Mouse (Mus musculus): Measurements from ENCODE around the gene Dhrs1. TPM values are rescaled to one million over a fixed set of nuclear protein-coding genes. Genes with fewer than 3 reads are reported as not detected.
A peak's percentile ranks its signal among the peaks of the same experiment; 100 is the strongest.

Dhrs1 gene
- polyA plus RNA-seq, 1 experiment from 2014 or later, result 75.6 TPM

DNA sequence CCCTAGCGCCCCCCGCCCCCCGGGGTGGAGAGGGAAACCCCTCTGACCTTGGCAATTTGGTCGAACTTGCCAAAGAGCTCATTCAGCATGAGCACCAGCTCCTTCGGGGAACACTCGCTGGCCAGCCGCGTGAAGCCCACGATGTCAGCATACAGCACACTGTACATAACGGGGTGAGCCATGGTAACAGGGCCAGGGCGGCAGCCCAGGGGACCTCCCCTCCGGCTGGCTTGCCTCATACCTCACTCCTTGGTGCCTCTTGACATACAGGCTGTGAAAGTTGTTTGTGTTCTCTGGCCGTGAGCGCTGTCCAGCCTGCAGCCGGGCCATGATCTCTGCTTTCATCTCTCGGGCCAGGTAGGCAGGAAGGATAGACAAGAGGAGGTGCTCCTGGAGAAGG lies 34.2 kb upstream of the Dhrs1 start:
- 67% methylated on average over 16 of the region's 16 CpGs for WGBS
- H3K4me3 ChIP-seq, result no peak overlapping the region
- no peaks in the 10 kb centered on the region for H3K36me3 ChIP-seq
- H3K4me2 ChIP-seq, result no peak overlapping the region
- no peaks in the 10 kb centered on the region for H3K9me3 ChIP-seq
- no peak overlapping the region for H3K27ac ChIP-seq (replicated peaks)
- no peak overlapping the region for H3K9ac ChIP-seq
- H3K27me3 ChIP-seq, result peaks cover 31% of the 10 kb centered on the region
- H3K4me1 ChIP-seq (replicated peaks), result peaks cover 14% of the 10 kb centered on the region
- ATAC-seq (ENCODE audit: low FRiP score, low read depth), result no peak

DNA sequence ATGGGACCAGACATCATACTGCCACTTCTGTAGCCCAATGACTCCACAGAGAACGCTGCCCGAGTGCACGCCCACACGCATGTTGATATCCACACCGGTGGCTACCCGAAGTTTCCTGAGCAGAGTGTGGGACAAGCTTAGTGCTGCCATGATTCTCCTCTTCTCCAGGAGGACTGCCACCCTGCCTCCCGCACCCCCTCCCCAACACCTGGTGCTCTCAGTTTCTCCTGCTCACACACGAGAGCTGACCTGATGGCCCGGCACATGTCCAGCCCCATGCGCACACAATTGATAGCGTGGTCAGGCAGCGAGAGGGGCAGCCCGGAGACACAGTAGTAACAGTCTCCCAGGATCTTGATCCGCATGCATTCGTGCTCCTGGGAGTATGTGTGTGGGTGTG lies 33.2 kb upstream of the Dhrs1 start:
- H3K4me3 ChIP-seq, result no peak overlapping the region
- H3K36me3 ChIP-seq, result no peaks in the 10 kb centered on the region
- H3K4me1 ChIP-seq (replicated peaks), result peaks cover 11% of the 10 kb centered on the region
- H3K9me3 ChIP-seq, result no peaks in the 10 kb centered on the region
- no peak for ATAC-seq (ENCODE audit: low FRiP score, low read depth)
- peaks cover 21% of the 10 kb centered on the region for H3K27me3 ChIP-seq
- no peak overlapping the region for H3K9ac ChIP-seq
- WGBS, result 93% methylated on average over 15 of the region's 15 CpGs
- H3K4me2 ChIP-seq, result no peak overlapping the region
- H3K27ac ChIP-seq (replicated peaks), result no peak overlapping the region

DNA sequence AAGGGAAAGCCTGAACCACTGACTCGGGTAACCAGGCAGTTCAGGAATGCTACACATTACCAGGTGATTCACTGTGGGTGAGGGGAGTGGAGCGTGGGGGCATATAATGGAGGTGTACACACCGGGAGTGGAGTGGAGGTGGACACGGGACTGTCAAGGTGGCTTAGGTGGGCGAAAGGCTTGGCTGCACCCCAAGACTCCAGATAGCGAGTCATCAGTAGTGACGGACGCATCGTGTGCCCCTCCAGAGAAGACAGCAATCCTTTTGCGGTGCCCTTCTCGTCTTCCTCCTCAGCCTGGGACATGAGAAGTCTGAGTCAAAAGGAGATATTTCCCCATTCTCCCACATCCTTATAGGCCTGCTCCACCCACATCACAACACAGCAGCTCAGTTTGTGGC lies 32.3 kb upstream of the Dhrs1 start:
- 88% methylated on average over 11 of the region's 11 CpGs for WGBS
- ATAC-seq (ENCODE audit: low FRiP score, low read depth), result no peak
- no peak overlapping the region for H3K9ac ChIP-seq
- H3K27me3 ChIP-seq, result peaks cover 14% of the 10 kb centered on the region
- H3K36me3 ChIP-seq, result no peaks in the 10 kb centered on the region
- H3K4me3 ChIP-seq, result no peak overlapping the region
- no peak overlapping the region for H3K4me2 ChIP-seq
- H3K9me3 ChIP-seq, result no peaks in the 10 kb centered on the region
- H3K4me1 ChIP-seq (replicated peaks), result peaks cover 5% of the 10 kb centered on the region
- H3K27ac ChIP-seq (replicated peaks), result no peak overlapping the region

DNA sequence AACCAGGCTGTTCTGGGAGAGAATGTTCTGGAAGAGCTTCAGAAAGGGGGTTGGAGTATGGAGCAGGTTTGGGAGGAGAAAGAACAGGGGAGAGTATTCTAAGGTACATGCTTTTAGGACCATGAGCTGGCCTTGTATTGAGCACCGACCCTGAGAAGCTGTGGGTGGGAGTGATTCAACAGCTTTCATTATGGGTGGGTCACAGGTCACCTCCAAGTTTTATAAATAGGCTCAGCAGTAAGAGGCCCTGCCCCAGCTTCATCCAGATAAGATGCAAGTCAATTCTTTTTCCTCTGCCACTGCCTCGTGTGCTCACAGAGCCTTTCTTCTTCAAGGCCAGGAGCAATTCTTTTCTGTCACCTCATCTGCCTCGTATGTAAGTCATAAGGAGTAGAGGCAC lies 31.7 kb upstream of the Dhrs1 start:
- no peak overlapping the region for H3K4me3 ChIP-seq
- no peak overlapping the region for H3K9ac ChIP-seq
- WGBS, result 51% methylated on average over 3 of the region's 3 CpGs
- no peak for ATAC-seq (ENCODE audit: low FRiP score, low read depth)
- H3K36me3 ChIP-seq, result no peaks in the 10 kb centered on the region
- H3K9me3 ChIP-seq, result no peaks in the 10 kb centered on the region
- H3K27ac ChIP-seq (replicated peaks), result no peak overlapping the region
- H3K27me3 ChIP-seq, result peaks cover 8% of the 10 kb centered on the region
- no peak overlapping the region for H3K4me2 ChIP-seq
- H3K4me1 ChIP-seq (replicated peaks), result peaks cover 5% of the 10 kb centered on the region

DNA sequence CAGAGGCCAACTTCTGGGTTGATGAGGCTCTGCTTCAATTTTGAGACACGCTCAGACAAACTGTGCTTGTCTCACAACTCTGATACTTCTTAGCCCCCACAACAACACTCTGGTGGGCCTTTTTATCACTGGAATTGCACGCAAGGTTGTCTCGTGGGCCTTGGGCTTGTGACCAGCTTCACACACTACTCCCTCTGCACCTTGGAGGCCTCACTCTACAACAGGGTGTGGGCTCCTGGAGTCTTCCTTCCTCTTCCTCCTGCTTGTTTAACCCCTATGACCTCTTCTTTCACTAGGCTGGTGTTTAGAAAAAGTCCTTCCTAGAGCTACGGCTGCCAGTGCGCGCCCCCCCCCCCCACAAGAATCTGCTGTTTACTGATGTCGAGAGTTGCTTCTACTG lies 31.2 kb upstream of the Dhrs1 start:
- Histone ChIP-seq H3K9ac (no peak overlapping the region), H3K27me3 (peaks cover 3% of the 10 kb centered on the region), H3K36me3 (no peaks in the 10 kb centered on the region), H3K27ac (replicated peaks) (no peak overlapping the region), H3K4me1 (replicated peaks) (peaks cover 4% of the 10 kb centered on the region), H3K4me3 (no peak overlapping the region), H3K4me2 (no peak overlapping the region), H3K9me3 (no peaks in the 10 kb centered on the region)
- WGBS, result 82% methylated on average over 7 of the region's 7 CpGs
- no peak for ATAC-seq (ENCODE audit: low FRiP score, low read depth)

DNA sequence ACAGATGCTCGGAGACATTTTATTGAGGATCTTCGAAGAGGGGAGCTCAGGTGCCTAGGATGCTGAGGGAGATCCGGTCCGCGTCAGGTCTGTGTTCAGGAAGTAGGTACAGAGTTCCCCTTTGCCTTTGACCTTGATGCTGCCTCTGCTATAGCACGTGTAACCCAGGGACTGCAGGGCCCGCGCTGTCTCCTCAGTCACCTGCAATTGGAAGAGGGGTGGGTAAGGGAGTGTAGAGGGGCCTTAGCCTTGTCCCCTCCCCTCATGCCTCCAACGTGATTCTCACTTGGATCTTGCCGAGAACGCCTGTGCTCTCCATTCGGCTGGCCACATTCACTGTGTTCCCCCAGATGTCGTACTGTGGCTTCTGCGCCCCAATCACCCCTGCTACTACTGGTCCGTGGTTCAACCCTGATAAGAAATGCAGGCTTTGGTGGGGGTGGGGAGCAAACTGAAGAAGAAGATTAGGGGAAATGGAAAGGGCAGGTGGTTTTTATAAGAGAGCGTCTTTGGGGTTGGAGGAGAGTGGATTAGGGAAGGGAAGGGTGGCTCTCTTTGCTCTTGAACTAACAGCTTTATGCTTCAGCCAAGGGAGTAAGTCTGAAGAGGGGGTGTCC lies 23.7 kb upstream of the Dhrs1 start:
- WGBS, result 78% methylated on average over 16 of the region's 16 CpGs
- Histone ChIP-seq H3K27me3 (peaks cover 43% of the 10 kb centered on the region), H3K9ac (no peak overlapping the region), H3K4me2 (no peak overlapping the region), H3K4me3 (no peak overlapping the region), H3K4me1 (replicated peaks) (peaks cover 9% of the 10 kb centered on the region), H3K9me3 (no peaks in the 10 kb centered on the region), H3K36me3 (no peaks in the 10 kb centered on the region), H3K27ac (replicated peaks) (no peak overlapping the region)
- no peak for ATAC-seq (ENCODE audit: low FRiP score, low read depth)

DNA sequence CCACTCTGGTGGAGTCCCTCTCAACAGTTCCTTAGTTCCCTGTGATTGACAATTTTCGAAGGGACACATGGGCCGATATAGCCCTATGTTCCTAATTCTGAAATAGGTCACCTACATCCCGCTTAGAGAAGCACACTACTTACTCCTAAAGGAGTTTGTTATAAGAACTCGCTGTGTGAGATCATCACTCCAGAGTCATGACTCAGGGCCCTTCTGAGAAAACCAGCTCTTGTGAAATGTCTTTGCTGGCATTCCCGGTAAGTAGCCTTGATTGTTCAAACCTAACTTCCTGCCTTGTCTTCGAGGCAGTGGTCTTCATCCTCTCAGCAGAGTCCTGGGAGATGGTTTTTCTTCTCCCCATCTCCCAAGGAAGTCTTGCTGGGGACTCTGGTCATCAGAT lies 23.1 kb upstream of the Dhrs1 start:
- H3K27me3 ChIP-seq, result peaks cover 46% of the 10 kb centered on the region
- H3K4me3 ChIP-seq, result no peak overlapping the region

DNA sequence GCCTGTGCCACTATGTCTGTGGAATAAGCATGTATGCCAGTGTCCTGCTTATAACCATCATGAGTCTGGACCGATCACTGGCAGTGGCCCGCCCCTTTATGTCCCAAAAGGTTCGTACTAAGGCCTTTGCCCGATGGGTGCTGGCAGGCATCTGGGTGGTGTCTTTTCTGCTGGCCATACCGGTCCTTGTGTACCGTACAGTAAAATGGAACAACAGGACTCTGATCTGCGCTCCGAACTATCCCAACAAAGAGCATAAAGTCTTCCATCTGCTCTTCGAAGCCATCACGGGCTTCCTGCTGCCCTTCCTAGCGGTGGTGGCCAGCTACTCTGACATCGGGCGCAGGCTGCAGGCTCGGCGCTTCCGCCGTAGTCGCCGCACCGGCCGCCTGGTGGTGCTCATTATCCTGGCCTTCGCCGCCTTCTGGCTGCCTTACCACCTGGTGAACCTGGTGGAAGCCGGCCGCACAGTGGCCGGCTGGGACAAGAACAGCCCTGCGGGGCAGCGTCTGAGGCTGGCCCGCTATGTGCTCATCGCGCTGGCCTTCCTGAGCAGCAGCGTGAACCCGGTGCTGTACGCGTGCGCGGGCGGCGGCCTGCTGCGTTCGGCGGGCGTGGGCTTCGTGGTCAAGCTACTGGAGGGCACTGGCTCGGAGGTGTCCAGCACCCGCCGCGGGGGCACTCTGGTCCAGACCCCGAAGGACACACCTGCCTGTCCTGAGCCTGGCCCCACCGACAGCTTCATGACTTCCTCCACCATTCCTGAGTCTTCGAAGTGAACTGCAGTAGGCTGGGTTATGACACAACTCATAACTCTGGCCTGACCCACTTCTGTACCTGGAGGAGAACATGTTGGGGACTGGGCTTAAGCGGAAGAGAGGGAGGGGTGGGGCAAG lies 22.3 kb upstream of the Dhrs1 start:
- 13% methylated on average over 52 of the region's 52 CpGs for WGBS
- Histone ChIP-seq H3K27ac (replicated peaks) (no peak overlapping the region), H3K9ac (peak overlapping the region; percentile 47), H3K4me2 (peak overlapping the region; percentile 82), H3K4me1 (replicated peaks) (peaks cover 11% of the 10 kb centered on the region), H3K36me3 (no peaks in the 10 kb centered on the region), H3K27me3 (peaks cover 51% of the 10 kb centered on the region), H3K9me3 (no peaks in the 10 kb centered on the region), H3K4me3 (peak overlapping the region; percentile 42)
- peak; percentile 49 for ATAC-seq (ENCODE audit: low FRiP score, low read depth)

More for the DNA sequence above, 23.1 kb upstream of the Dhrs1 start:
- no peak overlapping the region for H3K9ac ChIP-seq
- H3K4me1 ChIP-seq (replicated peaks), result peaks cover 9% of the 10 kb centered on the region
- H3K27ac ChIP-seq (replicated peaks), result no peak overlapping the region
- WGBS, result 87% methylated on average over 6 of the region's 6 CpGs
- no peaks in the 10 kb centered on the region for H3K36me3 ChIP-seq
- H3K9me3 ChIP-seq, result no peaks in the 10 kb centered on the region
- no peak overlapping the region for H3K4me2 ChIP-seq
- no peak for ATAC-seq (ENCODE audit: low FRiP score, low read depth)

DNA sequence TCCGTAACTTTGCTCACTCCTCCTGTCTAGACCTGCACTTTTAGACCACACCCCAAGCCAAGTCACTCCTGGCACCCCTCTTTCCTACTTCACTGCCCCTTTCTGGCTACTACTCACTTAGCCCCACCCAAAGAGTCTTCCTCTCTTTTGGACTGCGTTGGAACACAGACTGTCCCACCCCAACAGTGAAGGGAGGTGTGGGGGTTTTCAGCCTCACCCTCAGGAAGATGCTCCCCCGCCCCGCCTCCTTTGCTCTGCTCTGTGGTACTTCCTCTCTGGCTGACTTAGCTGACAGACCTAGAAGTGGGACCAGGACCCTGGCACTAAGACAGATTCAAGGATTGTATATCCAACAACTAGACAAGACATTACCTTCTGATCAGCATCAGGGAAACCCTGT lies 20.2 kb upstream of the Dhrs1 start, which contains the start of gene Ltb4r1:
Ltb4r1 (plus strand) TSS at position 267 of the 400 bp plus-strand sequence.
- no peak within 1 kb of the TSS for H3K27ac ChIP-seq (replicated peaks)
- no peaks in the 10 kb centered on the region for H3K9me3 ChIP-seq
- peaks cover 24% of the 10 kb centered on the region for H3K4me1 ChIP-seq (replicated peaks)
- H3K36me3 ChIP-seq, result no peaks in the 10 kb centered on the region
- H3K4me2 ChIP-seq, result no peak within 1 kb of the TSS
- no peak within 1 kb of the TSS for H3K9ac ChIP-seq
- no peak for ATAC-seq (ENCODE audit: low FRiP score, low read depth)
- H3K27me3 ChIP-seq, result peaks cover 57% of the 10 kb centered on the region
- no peak within 1 kb of the TSS for H3K4me3 ChIP-seq
- WGBS, result 70% methylated on average over 4 of the region's 4 CpGs

DNA sequence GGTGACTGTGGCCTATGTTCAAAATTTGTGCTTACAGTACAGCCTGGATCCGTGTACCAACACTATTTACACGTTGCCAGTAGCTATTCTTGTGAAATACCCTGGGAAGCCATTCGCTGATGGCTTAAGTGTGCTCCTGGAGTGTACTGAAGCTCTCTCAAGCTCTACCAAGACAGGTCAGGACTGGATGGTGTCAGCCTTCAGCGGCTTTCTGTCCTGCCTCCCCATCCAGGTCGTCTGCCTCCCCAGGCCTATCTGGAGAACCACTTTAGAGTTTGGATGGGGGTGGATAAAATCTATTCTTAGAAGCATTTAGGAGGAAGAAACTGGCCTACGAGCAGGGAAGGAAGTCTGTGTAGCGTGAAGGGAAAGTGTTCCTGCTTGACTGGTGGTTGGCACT lies 17.7 kb upstream of the Dhrs1 start:
- no peak overlapping the region for H3K9ac ChIP-seq
- WGBS, result 65% methylated on average over 7 of the region's 7 CpGs
- H3K27ac ChIP-seq (replicated peaks), result no peak overlapping the region
- no peaks in the 10 kb centered on the region for H3K36me3 ChIP-seq
- H3K27me3 ChIP-seq, result peaks cover 44% of the 10 kb centered on the region
- peak overlapping the region; percentile 88; the same call in 1 of the 2 replicates for H3K4me2 ChIP-seq
- H3K9me3 ChIP-seq, result no peaks in the 10 kb centered on the region
- peaks cover 22% of the 10 kb centered on the region for H3K4me1 ChIP-seq (replicated peaks)
- H3K4me3 ChIP-seq, result no peak overlapping the region
- no peak for ATAC-seq (ENCODE audit: low FRiP score, low read depth)

DNA sequence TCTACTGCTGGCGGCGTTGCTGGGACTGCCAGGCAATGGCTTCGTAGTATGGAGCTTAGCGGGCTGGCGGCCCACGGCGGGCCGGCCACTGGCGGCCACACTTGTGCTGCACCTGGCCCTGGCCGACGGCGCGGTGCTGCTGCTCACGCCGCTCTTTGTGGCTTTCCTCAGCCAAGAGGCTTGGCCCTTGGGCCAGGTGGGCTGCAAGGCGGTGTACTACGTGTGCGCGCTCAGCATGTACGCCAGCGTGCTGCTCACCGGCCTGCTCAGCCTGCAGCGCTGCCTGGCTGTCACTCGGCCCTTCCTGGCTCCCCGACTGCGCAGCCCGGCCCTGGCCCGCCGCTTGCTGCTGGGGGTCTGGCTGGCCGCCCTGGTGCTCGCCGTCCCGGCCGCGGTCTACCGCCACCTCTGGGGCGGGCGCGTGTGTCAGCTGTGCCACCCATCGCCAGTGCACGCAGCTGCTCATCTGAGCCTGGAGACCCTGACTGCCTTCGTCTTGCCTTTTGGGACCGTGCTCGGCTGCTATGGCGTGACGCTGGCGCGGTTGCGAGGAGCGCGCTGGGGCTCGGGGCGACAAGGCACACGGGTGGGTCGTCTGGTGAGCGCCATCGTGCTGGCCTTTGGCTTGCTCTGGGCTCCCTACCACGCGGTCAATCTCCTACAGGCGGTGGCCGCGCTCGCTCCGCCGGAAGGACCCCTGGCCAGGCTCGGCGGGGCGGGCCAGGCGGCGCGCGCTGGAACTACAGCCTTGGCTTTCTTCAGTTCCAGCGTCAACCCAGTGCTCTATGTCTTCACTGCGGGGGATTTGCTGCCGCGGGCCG lies 16.7 kb upstream of the Dhrs1 start:
- H3K9me3 ChIP-seq, result no peaks in the 10 kb centered on the region
- H3K36me3 ChIP-seq, result no peaks in the 10 kb centered on the region
- peak overlapping the region; percentile 62 for H3K27ac ChIP-seq (replicated peaks)
- H3K27me3 ChIP-seq, result peaks cover 40% of the 10 kb centered on the region
- peak overlapping the region; percentile 48 for H3K4me3 ChIP-seq
- peak overlapping the region; percentile 63 for H3K9ac ChIP-seq
- peak overlapping the region; percentile 88 for H3K4me2 ChIP-seq
- peaks cover 15% of the 10 kb centered on the region for H3K4me1 ChIP-seq (replicated peaks)
- ATAC-seq (ENCODE audit: low FRiP score, low read depth), result peak; percentile 71
- WGBS, result under 1% methylated on average over 77 of the region's 77 CpGs

DNA sequence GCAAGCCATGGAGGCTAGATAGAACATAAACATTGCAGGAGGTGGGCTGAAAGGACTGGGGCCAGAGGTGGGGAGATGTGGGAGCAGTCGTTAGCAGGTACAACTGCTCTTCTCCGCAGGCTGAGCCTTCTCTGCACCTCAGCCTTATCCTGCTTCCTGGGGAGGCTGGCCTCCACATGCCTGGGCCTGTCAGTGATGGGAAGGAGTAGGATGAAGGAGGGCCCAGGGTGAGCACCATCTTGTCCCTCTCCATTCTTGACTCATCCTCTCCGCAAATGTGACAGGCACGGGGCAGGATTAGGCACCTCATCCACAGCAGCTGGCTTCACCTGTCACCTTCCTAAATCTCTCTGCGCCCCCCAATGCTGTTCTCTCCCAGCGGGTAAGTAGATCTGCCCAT lies 15.7 kb upstream of the Dhrs1 start, which contains the start of gene Ltb4r2:
Ltb4r2 (plus strand) TSS at position 266 of the 400 bp plus-strand sequence.
- Histone ChIP-seq H3K9me3 (no peaks in the 10 kb centered on the region), H3K27ac (replicated peaks) (peak within 1 kb of the TSS; percentile 62), H3K4me2 (peak within 1 kb of the TSS; percentile 88), H3K36me3 (peaks cover 5% of the 10 kb centered on the region; the same call in 1 of the 2 replicates), H3K4me3 (peak within 1 kb of the TSS; percentile 48), H3K4me1 (replicated peaks) (peaks cover 15% of the 10 kb centered on the region), H3K9ac (peak within 1 kb of the TSS; percentile 63), H3K27me3 (peaks cover 33% of the 10 kb centered on the region)
- 78% methylated on average over 6 of the region's 6 CpGs for WGBS
- ATAC-seq (ENCODE audit: low FRiP score, low read depth), result no peak

All from hindbrain, embryonic 15.5 days (tissue).